Mouse (Mus musculus): ENCODE data around the gene Tcte2. TPM values are rescaled to one million over a fixed set of nuclear protein-coding genes. Genes with fewer than 3 reads are reported as not detected.
A peak's percentile ranks its signal among the peaks of the same experiment; 100 is the strongest.

Gene Tcte2
- polyA plus RNA-seq, 1 experiment from 2014 or later: 3.4 TPM

DNA sequence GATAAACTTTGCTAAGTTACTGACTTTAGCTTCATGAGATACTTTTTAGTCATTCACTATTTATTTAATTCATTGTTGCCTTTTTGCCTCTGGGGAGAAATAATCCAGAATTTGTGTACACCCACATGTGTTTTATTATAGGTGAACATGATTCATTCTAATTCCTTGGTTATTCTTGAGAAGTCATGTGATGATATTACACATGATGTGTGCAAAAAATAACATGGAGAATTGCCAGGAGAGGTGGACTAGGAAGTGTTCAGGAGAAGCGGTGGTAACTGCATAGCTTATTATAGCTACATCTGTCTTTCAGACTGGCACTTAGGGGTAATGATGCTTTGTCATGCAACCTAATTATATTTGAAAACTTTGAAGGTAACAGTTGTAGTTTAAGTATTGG lies 2.2 kb upstream of the Tcte2 start:
- Histone ChIP-seq H3K4me1 (peaks cover 20% of the 10 kb centered on the region), H3K4me2 (no peak overlapping the region), H3K27ac (no peak overlapping the region), H3K27me3 (no peaks in the 10 kb centered on the region), H3K36me3 (no peaks in the 10 kb centered on the region), H3K9ac (no peak overlapping the region), H3K9me3 (no peaks in the 10 kb centered on the region), H3K4me3 (no peak overlapping the region)
- no peak for ATAC-seq (ENCODE audit: insufficient number of reproducible peaks, low FRiP score, low TSS enrichment, low read depth)
- WGBS: 64% methylated on average over 1 of the region's 1 CpGs

DNA sequence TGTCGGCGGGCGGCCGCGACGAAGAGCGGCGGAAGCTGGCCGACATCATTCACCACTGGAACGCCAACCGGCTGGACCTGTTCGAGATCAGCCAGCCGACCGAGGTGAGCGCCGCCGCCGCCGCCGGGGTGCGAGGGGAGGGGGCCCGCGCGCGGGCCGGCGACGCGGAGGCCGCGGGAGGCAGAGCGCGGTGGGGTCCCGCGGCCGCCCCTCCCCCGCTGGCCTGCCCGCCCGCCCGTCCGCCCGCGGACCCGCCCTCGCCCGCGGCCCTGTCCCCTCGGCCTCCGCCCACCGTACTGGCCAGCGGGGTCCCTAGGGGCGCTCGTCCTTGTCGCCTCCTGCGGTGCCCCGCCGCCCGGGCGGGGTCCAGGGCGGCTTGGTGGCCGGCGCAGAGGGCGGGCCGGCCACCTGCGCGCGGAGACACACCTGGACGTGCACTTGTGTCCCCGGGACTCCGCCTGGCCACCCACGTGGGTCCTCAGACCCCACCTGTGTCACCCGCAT lies 898 bp downstream of the Tcte2 start:
- Histone ChIP-seq H3K9ac (peak overlapping the region; percentile 80), H3K4me2 (peak overlapping the region; percentile 100), H3K27ac (peak overlapping the region; percentile 84), H3K9me3 (no peaks in the 10 kb centered on the region), H3K27me3 (no peaks in the 10 kb centered on the region), H3K4me1 (peaks cover 22% of the 10 kb centered on the region), H3K36me3 (no peaks in the 10 kb centered on the region), H3K4me3 (peak overlapping the region; percentile 88)
- ATAC-seq (ENCODE audit: insufficient number of reproducible peaks, low FRiP score, low TSS enrichment, low read depth): peak; percentile 42; the same call in 1 of the 2 replicates
- under 1% methylated on average over 35 of the region's 72 CpGs for WGBS

DNA sequence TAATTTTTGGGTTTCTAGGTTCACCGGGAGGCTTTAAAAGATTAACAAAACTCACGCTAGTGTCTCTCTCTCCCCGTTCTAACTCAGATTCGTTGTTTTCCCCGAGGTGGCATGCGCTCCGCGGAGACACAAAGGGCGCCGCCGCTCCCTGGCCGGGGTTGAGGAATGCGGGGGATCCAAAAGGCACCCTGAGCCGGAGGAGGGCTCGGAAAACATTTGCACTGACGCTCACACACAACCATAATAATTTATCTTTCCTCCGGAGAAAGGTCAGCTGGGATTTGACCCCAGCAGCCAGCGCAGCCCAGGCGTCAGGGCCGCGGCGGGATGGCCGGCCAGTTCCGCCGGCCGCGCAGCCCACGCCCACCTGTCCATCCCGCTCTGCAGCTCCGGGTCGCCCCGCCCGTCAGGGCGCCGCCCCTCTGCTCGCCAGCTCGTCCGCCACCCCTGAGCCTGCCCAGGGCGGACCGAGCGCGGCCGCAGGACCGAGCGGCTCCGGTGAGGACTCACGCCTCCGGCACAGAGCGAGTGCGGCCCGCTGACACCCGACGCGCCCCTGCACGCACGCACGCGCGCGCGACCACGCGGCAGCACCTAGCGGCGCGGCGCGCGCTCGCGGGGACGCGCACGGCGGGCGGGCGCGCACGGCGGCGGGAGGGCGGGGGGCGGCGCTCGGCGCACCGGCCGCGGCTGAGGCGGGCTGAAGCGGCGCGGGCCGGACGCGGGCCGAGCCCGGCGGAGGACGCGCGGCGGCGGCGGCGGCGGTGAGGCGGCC lies 1.6 kb downstream of the Tcte2 start, which contains the start of gene Afdn:
Afdn (plus strand) TSS at position 687 of the 775 bp plus-strand sequence.
- H3K36me3 ChIP-seq: no peaks in the 10 kb centered on the region
- peak within 1 kb of the TSS; percentile 86 for H3K27ac ChIP-seq
- no peaks in the 10 kb centered on the region for H3K27me3 ChIP-seq
- peak within 1 kb of the TSS; percentile 80 for H3K9ac ChIP-seq
- peak within 1 kb of the TSS; percentile 100 for H3K4me2 ChIP-seq
- ATAC-seq (ENCODE audit: insufficient number of reproducible peaks, low FRiP score, low TSS enrichment, low read depth): peak; percentile 87
- H3K4me1 ChIP-seq: peaks cover 22% of the 10 kb centered on the region
- WGBS: under 1% methylated on average over 78 of the region's 108 CpGs
- peak within 1 kb of the TSS; percentile 88 for H3K4me3 ChIP-seq
- H3K9me3 ChIP-seq: no peaks in the 10 kb centered on the region

DNA sequence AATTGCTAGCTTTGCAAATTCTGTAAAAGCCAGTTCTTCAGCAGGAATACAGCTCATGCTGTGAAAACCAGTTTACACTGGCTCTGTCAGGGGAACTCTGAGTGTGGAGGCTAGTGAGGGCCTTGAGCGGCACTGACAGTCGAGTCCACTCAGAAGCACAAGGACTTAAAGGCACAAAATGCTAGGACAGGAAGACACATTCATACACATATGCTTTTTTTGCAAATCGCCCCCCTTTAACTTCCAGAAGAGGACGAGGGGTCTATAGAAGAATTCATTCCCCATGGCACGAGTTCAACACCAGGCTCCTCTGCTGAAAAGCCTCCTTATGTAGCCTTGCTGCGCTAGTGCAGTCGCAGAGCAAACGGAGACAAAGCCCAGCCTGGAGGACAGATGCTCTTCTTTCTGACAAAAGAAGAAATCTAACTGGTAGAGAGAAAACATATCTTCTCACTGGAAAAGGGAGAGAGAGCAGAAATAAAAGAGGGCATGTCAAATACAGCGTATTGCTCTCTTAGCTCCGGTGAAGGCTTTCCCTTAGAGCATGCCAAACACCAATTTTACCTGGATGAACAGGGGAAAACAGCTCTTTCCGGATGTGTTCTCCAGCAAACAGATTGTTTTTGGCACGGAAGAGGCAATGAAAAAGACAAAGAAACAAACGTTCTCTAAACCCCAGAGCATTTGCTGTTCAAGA lies 2.3 kb downstream of the Tcte2 start:
- 12% methylated on average over 13 of the region's 13 CpGs for WGBS
- H3K27ac ChIP-seq: peak overlapping the region; percentile 86

DNA sequence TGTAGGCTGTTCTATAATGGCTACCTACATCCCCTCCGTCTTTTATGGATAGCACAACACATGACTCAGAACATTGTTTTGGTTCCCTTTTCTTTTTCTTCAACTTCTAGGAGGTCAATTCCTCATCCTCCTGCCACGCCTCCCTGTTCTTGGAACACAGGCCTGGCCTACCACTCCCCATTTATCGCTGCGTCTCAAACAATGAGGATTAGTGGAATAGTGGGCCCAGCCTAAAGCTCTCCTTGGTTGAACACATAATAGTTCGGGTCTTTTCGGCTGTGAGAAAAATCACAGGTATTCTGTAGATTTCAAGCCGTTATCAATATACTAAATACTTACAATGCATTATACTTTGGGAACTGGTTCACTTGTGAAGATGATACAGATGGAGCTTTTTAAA lies 3.0 kb downstream of the Tcte2 start:
- no peak for ATAC-seq (ENCODE audit: insufficient number of reproducible peaks, low FRiP score, low TSS enrichment, low read depth)
- WGBS: 81% methylated on average over 7 of the region's 7 CpGs
- H3K4me3 ChIP-seq: no peak overlapping the region; the same call in 1 of the 2 replicates

More for the DNA sequence above, 2.3 kb downstream of the Tcte2 start:
- H3K9ac ChIP-seq: peak overlapping the region; percentile 80
- peak overlapping the region; percentile 88 for H3K4me3 ChIP-seq
- no peaks in the 10 kb centered on the region for H3K27me3 ChIP-seq
- peak overlapping the region; percentile 62 for H3K4me2 ChIP-seq
- H3K36me3 ChIP-seq: no peaks in the 10 kb centered on the region
- H3K4me1 ChIP-seq: peaks cover 18% of the 10 kb centered on the region
- no peaks in the 10 kb centered on the region for H3K9me3 ChIP-seq
- ATAC-seq (ENCODE audit: insufficient number of reproducible peaks, low FRiP score, low TSS enrichment, low read depth): no peak

DNA sequence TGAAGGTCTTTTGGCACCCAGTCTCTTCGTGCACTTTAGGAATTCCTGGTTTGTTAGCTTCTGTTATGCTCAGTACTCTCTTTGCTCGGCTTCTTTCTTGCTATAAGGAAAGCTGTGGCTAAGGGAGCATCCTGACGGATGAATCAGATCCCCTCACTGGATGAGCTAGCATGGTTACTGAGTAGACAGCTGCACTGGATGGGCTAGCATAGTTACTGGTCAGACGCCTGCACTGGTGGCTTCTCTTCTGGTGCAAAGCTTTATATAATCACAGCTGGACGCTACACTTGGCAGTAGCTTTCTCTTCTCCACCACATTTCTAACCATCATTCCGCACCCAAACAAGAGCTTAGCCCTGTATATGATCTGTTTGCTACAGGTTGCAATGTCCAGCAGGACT lies 6.7 kb downstream of the Tcte2 start:
- Histone ChIP-seq H3K4me3 (no peak overlapping the region), H3K27ac (no peak overlapping the region), H3K9me3 (no peaks in the 10 kb centered on the region), H3K4me1 (peaks cover 10% of the 10 kb centered on the region), H3K36me3 (no peaks in the 10 kb centered on the region), H3K9ac (no peak overlapping the region), H3K27me3 (no peaks in the 10 kb centered on the region), H3K4me2 (no peak overlapping the region)
- ATAC-seq (ENCODE audit: insufficient number of reproducible peaks, low FRiP score, low TSS enrichment, low read depth): no peak
- 77% methylated on average over 6 of the region's 6 CpGs for WGBS

More for the DNA sequence above, 3.0 kb downstream of the Tcte2 start:
- Histone ChIP-seq H3K9me3 (no peaks in the 10 kb centered on the region), H3K27me3 (no peaks in the 10 kb centered on the region), H3K9ac (no peak overlapping the region), H3K27ac (peak overlapping the region; percentile 86; the same call in 1 of the 2 replicates), H3K36me3 (no peaks in the 10 kb centered on the region), H3K4me1 (peaks cover 18% of the 10 kb centered on the region), H3K4me2 (0 out of 2 replicates have a peak overlapping the region, but pooled peaks have one; percentile 62)

DNA sequence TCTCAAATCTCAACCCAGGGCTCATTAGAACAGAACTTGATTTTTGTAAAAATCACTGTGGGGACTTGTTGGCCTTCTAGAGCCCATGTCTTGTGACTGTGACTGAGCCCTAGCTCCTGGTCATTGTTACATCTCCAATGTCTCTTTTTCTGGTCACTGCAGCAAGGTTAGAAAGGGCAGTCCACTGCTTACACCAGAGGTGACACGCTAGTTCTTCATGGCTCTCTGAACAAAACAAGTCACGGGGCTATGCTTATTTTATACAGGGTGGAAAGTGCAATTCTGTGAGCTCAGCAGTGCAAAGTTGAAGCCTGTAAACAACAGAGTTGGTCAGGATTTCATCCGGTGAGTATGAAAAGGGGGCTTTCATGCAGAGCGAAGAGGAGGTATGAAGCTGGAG lies 7.7 kb downstream of the Tcte2 start:
- Histone ChIP-seq H3K4me2 (no peak overlapping the region), H3K9ac (no peak overlapping the region), H3K4me3 (no peak overlapping the region), H3K9me3 (no peaks in the 10 kb centered on the region), H3K27me3 (no peaks in the 10 kb centered on the region), H3K27ac (no peak overlapping the region), H3K4me1 (peaks cover 3% of the 10 kb centered on the region; the same call in 1 of the 2 replicates), H3K36me3 (no peaks in the 10 kb centered on the region)
- no peak for ATAC-seq (ENCODE audit: insufficient number of reproducible peaks, low FRiP score, low TSS enrichment, low read depth)
- 68% methylated on average over 4 of the region's 4 CpGs for WGBS

DNA sequence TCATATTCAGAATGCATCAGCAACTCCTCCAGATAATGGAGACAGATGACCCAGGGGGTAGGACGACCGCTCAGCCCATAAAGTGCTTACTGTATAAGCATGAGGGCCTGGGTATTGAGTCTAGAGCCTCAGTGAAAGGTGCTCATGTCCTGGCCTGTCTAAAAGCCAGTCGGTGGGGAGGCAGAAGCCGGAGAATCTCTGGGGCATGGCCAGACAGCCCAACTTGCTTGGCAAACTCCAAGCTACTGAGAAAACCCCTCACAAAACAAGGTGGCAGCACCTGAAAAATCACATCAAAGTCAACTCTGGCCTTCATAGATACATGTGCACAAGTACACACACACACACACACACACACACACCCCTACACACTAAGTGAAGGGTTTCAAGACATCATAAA lies 12.6 kb downstream of the Tcte2 start:
- ATAC-seq (ENCODE audit: insufficient number of reproducible peaks, low FRiP score, low TSS enrichment, low read depth): no peak
- Histone ChIP-seq H3K9me3 (no peaks in the 10 kb centered on the region), H3K4me1 (peaks cover 18% of the 10 kb centered on the region), H3K4me2 (no peak overlapping the region), H3K27ac (no peak overlapping the region), H3K27me3 (no peaks in the 10 kb centered on the region), H3K36me3 (no peaks in the 10 kb centered on the region), H3K4me3 (no peak overlapping the region), H3K9ac (no peak overlapping the region)
- 82% methylated on average over 4 of the region's 4 CpGs for WGBS

DNA sequence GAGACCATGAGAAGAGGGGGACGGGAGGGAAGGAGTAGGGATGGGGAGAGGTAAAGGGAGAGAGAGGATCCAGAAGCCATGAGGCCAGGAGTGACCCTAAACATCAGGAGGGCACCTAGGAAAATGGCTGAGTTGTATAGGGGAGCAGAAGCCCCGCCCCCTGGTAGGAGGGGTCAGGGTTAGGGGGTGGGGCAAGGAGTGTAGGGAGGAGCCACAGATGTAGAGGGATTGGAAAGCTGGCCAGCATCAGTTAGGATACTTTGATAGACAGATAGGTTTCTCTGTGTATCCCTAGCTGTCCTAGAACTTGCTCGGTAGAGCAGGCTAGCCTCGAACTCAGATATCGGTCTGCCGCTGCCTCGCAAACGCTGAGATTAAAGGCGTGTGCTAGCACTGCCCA lies 13.9 kb downstream of the Tcte2 start:
- 86% methylated on average over 9 of the region's 9 CpGs for WGBS
- Histone ChIP-seq H3K36me3 (no peaks in the 10 kb centered on the region), H3K9me3 (no peaks in the 10 kb centered on the region), H3K4me2 (no peak overlapping the region), H3K4me3 (no peak overlapping the region), H3K9ac (no peak overlapping the region), H3K27me3 (no peaks in the 10 kb centered on the region), H3K4me1 (peaks cover 30% of the 10 kb centered on the region), H3K27ac (no peak overlapping the region)
- ATAC-seq (ENCODE audit: insufficient number of reproducible peaks, low FRiP score, low TSS enrichment, low read depth): no peak

DNA sequence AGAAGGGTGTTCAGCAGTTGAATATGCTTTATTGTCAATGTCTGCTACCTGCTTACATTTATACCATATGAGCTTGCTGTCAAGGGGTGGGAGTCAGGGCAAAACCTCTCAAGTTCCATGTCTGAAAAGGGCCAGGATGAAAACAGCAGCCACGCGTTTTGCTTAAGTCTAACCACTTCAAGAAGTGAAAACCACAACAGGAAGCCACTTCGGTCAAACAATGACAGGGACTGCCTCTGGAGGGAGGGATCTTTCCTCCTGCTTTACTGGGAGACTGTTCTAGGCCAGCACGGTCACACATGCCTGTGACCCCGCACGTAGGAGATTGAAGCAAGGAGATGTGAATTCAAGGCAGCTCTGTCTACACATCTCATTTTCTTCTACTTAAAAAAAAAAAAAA lies 15.3 kb downstream of the Tcte2 start:
- ATAC-seq (ENCODE audit: insufficient number of reproducible peaks, low FRiP score, low TSS enrichment, low read depth): no peak
- H3K36me3 ChIP-seq: no peaks in the 10 kb centered on the region
- no peaks in the 10 kb centered on the region for H3K9me3 ChIP-seq
- no peak overlapping the region for H3K4me2 ChIP-seq
- H3K4me3 ChIP-seq: no peak overlapping the region
- H3K9ac ChIP-seq: no peak overlapping the region
- H3K4me1 ChIP-seq: peaks cover 37% of the 10 kb centered on the region
- H3K27ac ChIP-seq: no peak overlapping the region
- WGBS: 79% methylated on average over 6 of the region's 6 CpGs
- H3K27me3 ChIP-seq: no peaks in the 10 kb centered on the region

DNA sequence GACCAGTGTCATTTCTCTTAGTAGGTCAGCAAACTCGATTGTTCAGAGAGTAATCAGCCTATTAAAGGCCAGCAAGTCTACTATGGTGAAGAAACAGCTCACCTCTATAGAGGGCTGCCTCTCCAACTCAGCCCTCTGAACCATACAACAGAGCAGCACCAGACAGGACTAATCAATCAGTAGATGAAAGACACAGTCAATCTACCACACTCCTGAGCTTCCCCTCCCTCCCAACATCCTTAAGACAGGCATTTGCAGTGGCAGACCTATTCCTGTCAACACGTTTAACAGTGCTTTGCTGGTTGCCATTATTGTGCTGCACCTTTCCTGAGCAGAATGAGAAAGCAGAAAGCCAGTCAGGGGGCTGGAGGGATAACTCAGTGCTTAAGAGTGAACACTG lies 16.3 kb downstream of the Tcte2 start:
- Histone ChIP-seq H3K36me3 (no peaks in the 10 kb centered on the region), H3K4me2 (no peak overlapping the region), H3K27me3 (no peaks in the 10 kb centered on the region), H3K4me3 (no peak overlapping the region), H3K4me1 (peaks cover 45% of the 10 kb centered on the region), H3K9ac (no peak overlapping the region), H3K9me3 (no peaks in the 10 kb centered on the region), H3K27ac (no peak overlapping the region)
- 40% methylated on average over 2 of the region's 2 CpGs for WGBS
- ATAC-seq (ENCODE audit: insufficient number of reproducible peaks, low FRiP score, low TSS enrichment, low read depth): no peak

DNA sequence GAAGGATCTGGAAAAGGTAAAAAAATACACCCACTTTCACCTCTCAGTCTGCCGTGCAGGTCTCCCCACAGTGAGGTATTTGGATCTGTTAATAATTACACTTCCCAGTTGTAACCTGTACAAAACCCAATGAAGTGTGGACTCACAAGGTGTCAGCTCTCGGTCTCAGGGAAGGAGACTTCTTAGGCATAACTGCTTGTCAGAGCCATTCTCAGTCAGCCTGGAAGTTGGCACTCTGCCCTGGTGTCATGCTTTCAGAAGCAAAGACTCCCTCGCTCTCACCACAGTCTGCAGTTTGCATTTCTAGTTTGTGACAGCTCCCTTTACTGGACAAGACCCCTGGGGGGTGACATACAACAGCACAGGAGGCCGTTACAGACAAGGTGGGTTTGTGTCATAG lies 16.8 kb downstream of the Tcte2 start:
- no peaks in the 10 kb centered on the region for H3K27me3 ChIP-seq
- peaks cover 45% of the 10 kb centered on the region for H3K4me1 ChIP-seq
- ATAC-seq (ENCODE audit: insufficient number of reproducible peaks, low FRiP score, low TSS enrichment, low read depth): 0 out of 2 replicates have a peak, but pooled peaks have one; percentile 22
- no peaks in the 10 kb centered on the region for H3K36me3 ChIP-seq
- H3K4me2 ChIP-seq: no peak overlapping the region
- H3K27ac ChIP-seq: peak overlapping the region; percentile 79; the same call in 1 of the 2 replicates
- no peak overlapping the region for H3K4me3 ChIP-seq
- H3K9ac ChIP-seq: no peak overlapping the region
- 22% methylated on average over 4 of the region's 4 CpGs for WGBS
- no peaks in the 10 kb centered on the region for H3K9me3 ChIP-seq
